Mouse (Mus musculus) cerebellum, postnatal 25 days (tissue): ENCODE results near the gene Tex19.2.

ENCODE experiments used
- DNase-seq, 2 experiments: peaks; one replicate each; pipeline ENCODE4 v3.0.0; 2021; ENCODE audit warnings: mixed read lengths in 2 of 2

Gene Tex19.2

DNA sequence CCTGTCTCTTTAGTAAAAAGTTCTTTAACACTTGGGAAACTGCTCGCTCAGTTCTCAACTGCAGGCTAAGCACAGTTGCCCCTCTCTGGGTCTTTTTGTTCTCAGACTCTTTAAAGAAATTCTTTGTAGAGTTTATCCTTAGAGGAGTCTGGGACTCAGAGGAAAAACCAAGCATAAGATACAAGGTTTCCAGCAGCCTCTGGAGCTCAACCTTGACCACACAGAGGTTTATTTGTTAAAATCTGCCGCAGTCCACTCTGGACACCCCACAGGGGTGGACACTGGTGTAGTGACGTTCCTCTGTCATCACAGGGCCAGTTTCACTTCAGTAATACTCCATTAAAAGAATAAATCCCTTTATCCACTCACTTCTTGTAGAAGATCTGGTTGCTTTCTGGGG is at the start of gene Tex19.2:
Gene Tex19.2, minus strand, starts transcription at position 101 of the 400 bp plus-strand sequence.
- DNase-seq, result no peak

DNA sequence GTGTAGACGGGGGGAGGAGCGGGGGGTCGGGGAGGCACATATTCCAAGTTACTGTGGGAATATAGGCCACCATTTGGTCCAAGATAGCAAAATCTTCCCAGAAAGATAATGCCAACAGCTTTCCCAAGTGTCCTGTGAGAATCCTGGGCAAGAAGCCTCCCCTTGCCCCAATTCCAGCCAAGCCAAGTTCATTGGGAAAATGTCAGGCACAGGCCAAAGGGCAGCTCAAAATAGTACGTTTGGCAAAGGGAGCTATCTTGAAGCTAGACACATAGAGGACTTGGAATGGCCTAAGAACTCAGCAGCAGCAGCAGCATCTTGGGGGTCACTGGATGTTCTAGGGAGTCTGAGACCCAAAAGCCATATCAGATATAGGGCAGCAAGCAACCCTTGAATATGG is 45.3 kb upstream of the Tex19.2 start:
- DNase-seq, result no peak

DNA sequence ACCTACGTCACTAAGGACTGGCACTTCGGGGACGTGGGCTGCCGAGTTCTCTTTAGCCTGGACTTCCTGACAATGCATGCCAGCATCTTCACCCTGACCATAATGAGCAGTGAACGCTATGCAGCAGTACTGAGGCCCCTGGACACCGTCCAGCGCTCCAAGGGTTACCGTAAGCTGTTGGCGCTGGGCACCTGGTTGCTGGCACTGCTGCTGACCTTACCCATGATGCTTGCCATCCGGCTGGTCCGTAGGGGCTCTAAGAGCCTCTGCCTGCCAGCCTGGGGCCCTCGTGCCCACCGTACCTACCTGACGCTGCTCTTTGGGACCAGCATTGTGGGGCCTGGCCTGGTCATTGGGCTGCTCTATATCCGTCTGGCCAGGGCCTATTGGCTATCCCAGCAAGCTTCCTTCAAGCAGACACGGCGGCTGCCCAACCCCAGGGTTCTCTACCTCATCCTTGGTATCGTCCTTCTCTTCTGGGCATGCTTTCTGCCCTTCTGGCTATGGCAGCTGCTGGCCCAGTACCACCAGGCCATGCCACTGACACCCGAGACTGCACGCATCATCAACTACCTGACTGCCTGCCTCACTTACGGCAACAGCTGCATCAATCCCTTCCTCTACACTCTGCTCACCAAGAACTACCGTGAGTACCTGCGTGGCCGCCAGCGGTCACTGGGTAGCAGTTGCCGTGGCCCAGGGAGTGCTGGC is 42.3 kb upstream of the Tex19.2 start:
- DNase-seq, result peak; percentile 38 to 59

DNA sequence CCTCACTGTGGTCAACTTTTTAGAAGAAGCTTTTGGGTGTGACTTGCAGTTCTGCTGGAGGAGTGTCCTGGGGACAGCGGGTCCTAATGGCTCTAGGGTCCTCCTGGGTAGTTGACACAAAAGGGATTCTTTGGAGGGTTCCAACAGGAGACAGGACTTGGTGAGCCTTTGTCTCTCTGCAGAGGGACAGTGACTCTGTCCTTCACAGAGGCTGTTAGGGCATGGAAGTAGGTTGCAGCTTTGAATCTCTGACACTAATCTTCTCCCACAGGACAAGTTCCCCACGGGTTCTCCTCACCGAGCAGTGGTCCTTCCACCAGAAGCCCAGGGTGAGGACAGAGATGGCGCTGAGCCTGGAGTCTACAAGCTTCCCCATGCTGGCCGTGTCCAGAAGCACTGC is 41.5 kb upstream of the Tex19.2 start, which contains the start of gene Uts2r:
Gene Uts2r, plus strand, starts transcription at position 301 of the 400 bp plus-strand sequence.
- no peak for DNase-seq

DNA sequence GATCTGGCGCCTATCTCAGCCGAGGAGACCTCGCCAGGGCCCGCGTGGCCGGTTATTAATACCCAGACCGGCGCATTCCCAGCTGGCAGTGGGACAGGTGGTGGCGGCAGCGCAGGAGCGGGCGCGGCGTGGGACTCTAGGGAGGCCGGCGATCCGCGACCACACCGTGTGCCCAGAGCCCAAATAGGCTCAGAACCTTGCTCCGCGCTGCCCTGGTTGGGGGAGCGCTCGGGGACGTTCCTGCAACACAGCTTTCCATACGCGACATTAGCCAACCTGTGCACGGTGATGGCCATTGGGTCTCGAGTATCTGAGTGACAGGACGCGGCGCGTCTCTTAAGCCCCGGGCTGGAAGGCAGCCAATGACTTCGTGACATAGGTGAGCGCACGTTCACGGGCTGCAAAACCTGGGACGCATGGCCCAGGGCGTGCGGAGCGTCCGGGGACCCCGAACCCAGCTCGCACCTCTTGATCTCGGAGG is 38.0 kb upstream of the Tex19.2 start:
- peak; percentile 76 to 82 for DNase-seq

DNA sequence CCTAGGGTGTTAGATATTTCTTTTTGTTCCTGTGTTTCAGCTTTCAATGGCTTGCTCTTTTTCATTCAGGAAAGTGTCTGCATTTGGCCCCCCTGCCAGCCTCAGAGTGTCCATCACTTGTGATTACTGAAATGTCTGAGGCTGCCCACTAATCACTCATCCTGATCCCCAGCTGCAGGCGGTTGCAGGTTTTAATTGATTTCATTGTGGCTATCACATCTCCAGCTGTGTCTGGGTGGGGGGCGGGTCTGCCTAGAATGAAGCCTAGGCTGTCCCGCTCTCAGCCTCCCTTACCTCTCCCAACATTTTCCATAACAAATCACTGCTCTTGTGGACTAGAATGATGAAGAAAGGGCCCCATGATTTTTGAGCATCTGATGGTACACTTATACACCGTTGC is 35.7 kb upstream of the Tex19.2 start:
- no peak for DNase-seq

DNA sequence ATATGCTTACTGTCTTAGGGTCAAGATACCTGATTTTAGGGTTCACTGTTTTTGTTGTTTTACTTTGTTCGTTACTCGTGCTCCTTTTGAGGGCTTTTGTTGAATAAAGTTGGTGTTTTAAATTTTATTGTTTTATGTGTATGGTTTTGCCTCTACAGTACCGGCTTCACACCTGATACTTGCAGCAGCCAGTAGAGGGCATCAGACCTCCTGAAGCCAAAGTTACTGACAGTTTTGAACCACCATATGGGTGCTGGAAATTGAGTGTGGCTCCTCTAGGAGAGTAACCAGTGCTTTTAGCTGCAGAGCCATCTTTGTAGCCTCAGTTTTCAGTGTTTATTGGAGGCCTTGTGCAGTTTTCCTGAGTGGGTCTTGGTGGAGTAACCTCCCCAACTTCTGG is 29.7 kb upstream of the Tex19.2 start:
- no peak for DNase-seq

DNA sequence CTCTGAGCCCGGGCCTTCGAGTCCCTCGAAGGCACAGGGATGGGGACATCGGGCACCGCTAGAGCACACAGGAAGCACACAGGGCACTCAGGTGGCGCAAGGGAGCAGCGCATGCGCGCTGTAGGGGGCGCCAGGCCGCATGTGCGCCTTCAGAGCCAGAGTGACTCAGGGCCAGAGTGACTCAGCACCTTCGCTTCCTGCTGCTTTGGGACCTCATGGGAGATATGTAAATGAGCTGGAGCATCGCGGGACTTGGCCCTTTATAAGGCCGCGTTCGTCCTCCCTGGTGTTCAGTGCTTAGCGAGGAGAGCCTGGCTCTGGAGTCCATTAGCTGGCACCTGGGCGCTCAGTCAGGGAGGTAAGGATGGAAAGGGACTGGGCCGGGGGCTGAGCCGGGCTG is 27.4 kb upstream of the Tex19.2 start, which contains the start of gene Tex19.1:
Gene Tex19.1, plus strand, starts transcription at position 279 of the 400 bp plus-strand sequence.
- no peak for DNase-seq

DNA sequence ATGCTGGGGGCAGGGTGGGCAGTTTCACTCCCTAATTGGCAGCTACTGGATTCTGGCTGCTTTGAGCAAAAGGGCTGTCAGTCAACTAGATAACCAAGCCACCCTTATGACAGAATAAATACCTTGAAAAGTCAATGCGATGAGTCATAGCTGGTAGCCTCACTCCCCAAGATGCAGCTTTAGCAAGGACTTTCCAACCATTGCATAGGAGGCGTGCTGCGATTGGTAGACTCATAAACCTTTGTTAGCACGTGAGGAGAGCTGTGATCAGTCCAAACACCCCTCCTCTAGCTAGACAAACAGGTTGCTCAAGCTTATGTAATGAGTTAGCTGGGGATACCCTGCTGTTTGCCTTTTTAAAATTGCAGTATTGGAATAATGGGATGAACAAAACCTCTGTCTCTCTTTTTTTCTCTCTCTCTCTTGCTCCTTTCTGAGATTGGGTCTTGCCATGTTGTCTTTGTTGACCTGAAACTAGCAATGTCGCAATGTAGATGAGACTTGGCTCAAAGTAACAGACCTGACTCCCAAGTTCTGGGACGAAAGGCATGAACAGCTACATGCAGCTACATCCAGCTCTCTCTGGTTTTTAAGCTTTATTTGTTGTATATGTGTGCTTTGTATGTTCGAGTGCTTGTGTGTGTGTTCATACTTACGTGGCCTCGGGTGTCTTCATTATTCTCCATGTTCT is 25.0 kb upstream of the Tex19.2 start:
- no peak for DNase-seq

DNA sequence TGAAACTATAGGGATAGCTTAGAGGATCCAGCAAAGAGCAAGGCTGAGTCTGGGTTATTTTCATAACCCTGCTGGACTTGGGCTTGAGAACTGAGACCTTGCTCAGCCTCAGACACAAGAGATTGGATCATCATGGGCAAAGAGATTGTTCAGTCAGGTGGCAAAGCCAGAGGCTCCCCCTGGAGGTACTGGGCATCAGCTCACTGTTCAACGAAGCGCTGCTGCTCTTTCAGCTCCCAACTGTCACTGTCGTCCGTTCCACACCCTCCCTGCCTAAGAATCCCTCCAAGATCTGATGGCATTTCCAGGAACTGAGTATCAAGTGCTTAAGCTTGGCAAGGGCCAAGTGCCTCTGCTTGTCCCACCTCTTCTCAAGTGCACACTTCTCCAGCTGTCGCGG is 20.3 kb upstream of the Tex19.2 start:
- DNase-seq, result peak in 1 of 2 experiments; percentile 21

DNA sequence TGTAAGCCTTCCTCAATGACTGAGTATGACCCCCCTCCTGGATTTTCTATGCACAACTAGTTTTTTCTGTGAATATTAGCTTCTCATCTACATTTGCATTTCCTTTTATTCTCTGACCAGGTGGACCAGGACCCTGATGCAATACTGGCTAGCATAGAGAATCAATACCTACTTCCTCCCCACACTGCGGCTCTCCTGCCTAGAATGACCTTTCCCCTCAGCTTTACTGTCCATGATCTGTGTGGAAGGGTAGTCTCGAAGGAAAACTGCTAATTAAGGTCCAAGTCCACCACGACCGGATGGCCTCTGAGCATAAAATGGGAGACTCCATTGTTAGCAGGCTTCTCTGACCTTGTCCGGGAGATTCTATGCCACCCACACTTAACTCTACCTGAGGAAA is 19.2 kb upstream of the Tex19.2 start:
- no peak for DNase-seq

DNA sequence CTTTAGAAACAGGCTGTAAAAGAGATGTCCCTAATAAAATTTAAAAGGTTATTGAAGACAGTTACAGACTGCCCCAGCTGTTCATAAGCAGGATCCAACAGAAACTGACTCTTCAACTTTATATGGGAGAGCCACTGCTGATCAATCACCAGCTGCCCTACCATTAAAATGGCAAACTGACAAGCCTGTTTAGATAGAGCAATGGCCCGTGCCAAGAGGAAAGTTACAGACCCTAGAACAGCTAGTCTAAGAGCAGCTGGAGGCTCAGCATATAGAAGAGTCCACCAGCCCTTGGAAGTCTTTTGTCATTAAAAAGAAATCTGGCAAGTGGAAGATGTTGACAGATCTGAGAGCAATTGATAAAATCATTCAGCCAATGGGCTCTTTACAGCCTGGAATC is 16.1 kb upstream of the Tex19.2 start:
- DNase-seq, result no peak

DNA sequence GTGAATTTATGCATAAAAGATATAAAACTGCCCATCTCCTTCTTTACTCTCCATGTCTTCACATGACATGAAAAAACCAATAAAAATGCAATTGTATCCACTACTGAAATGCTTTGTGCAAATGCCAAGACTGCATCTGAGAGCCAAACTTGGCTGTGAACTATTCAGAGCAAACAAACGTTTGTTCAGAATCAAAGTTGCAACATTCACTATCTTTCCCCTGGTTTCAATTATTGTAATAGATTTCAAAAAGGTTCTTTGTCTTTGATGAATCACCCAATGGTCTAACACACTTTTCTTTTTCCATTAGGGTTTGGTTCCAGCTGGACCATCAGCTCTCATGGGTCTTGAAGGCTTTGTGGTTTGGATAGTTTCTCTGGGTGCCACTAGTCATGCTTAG is 11.1 kb upstream of the Tex19.2 start:
- no peak for DNase-seq

DNA sequence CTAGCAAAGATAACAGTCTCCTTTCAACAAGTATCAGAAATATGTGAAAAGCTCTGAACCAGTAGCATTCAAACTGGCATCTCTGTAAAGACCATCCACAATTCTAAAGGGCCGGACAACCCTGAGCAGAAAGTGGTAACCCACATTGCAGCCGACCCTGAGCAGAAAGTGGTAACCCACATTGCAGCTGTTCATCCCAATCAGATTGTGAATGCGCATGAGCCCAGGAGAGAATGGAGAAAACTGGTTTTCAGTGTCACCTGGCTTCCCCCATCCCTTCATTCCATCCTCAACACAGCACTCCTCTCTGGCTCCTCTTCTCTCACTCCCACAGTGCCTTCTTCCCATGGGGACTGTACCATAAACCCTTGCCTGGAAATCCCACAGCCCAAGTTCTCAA is 9.0 kb upstream of the Tex19.2 start:
- DNase-seq, result no peak

DNA sequence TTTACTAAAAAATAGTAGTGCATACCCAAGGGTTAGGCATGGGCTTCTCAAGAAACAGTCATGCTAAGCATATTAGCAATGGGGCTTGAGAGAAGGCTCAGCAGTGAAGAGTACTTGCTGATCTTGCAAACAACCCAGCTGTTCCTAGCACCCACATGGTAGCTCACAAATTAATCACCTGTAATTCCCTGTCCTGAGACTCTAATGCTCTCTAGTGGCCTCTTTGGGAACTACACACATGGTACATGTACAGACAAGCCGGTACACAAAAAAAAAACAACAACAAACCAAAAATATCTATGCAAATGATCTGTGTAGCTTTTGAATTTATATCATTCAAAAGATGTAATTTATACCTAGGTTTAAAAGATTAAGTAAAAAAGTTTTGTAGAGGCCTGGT is 7.9 kb upstream of the Tex19.2 start:
- no peak for DNase-seq

DNA sequence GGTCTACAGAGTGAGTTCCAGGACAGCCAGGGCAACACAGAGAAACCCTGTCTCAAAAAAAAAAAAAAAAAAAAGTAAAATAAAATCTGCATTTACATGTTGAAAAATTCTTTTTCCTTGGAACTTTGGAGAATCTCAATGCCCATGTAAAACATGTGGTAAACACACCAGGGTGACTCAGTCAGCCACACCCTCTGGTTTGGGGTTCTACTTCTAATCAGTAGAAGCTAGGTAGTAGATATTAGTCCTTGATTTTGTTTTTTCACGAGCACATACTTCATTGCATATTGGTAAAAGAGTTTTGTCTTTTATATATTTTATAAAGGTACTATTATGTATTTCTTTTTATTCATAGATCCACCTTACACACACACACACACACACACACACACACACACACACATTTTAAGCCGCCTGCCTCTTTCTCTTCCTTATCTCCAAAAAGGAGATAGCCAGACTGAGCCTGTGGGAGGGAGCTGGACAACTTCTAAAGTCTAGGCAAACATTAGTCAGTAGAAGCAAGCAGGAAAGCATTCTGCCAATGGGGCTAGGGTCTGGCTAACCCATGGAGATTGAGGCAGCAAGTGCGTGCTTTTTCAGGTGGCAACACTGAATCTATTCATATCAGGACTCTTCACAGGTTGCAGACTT is 7.2 kb upstream of the Tex19.2 start:
- no peak for DNase-seq

DNA sequence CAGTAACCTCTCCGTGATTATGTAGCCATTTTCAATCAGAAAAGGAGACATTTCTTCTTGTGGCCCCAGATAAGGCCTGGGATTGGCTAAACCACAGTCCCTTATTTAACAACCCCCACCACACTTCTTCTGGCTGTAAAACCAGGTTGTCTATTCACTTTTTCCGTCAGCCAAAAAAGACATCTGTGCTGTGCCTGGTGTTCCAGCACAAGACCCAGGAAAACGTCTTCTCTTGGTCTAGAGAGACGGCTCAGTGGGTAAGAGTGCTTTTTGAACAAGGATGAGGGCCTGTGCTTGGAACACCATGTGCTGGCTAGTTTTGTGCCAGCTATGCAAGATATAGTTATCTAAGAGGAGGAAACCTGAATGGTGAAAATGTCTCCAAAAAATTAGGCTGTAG is 5.0 kb upstream of the Tex19.2 start:
- DNase-seq, result no peak

DNA sequence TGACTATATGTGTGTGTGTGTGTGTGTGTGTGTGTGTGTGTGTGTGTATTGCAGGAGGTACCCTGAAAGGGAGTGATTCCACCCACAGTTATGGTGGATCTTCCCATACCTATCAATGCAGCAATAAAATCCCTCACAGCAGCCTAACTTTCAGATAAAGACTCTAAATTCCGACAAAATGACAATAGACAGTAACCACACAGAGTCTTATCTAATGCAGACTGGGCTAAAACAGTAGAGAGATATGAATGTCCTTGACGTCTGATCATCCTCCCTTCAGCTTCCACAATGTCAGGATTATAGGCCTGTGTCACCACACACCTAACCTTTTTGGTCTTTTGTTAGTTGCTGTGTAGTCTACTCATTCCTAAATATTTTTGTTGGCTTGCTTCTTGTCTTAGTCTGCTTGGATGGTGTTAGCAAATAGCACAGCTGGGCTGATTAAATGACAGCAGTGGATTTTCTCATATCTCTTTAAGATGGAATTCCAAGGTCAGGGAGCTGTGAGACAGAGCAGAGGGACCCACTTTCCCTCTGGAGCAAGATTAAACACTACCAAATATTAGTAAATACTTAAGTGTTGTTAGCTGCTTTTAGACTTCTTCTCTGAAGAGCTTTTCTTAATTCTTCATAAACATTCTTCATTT is 3.7 kb upstream of the Tex19.2 start:
- no peak for DNase-seq

DNA sequence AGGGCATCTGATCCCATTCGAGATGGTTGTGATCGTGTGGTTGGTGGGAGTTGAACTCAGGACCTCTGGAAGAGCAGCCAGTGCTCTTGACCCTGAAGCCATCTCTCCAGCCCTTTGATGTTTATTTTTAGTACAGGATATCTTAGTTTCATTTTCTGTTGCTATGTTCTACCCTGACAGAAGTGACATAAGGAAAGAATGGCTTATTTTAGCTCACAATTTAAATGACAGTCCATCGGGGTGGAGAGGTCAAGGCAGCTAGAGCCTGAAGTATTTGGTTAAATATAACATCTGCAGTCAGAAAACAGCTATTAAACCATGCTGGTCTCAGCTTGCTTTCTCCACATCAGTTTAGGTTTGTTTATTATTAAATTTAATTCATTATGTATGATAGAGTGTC is 2.7 kb upstream of the Tex19.2 start:
- DNase-seq, result no peak

DNA sequence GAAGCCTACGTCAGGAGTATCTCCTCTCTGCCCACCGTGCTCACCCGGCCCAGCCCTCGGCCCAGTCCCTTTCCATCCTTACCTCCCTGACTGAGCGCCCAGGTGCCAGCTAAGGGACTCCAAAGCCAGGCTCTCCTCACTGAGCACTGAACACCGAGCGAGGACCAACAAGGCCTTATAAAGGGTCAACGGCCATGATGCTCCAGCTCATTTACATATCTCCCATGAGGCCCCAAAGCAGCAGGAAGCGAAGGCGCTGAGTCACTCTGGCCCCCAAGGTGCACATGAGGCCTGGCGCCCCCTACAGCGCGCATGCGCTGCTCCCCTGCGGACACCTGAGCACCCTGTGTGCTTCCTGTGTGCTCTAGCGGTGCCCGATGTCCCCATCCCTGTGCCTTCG is 371 bp downstream of the Tex19.2 start:
- no peak for DNase-seq

DNA sequence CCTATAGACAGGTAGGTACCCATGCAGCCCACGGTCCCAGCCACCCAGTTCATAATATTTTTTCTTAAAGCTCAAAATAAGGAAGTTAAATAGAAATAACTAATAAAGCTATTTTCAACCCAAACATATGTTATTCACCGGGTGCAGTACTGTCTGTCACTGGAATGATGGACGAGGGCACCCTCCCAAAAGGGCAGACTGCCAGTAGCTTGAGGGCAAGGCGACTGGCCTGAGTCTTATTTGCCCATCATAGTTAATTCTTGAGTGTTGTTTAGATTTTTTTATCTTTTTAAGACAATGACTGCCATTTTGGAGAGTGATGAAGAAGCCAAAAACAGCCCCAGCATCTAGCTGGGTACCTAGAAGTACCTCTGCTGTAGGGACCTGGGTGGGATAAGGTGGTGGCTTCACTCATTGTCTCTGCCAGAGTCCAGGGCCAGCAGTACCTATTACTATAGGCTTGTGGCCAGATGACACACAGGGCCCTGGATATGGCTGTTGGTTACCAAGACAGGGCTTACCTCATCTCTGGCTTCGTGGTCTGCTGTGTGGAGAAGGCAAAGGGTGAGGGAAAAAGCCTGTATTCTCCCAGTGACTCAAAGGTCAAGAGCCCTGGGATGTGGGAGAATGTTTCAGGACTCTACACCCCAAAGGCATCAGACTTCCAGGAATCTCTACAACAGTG is 6.2 kb downstream of the Tex19.2 start:
- peak; percentile 70 to 83 for DNase-seq

DNA sequence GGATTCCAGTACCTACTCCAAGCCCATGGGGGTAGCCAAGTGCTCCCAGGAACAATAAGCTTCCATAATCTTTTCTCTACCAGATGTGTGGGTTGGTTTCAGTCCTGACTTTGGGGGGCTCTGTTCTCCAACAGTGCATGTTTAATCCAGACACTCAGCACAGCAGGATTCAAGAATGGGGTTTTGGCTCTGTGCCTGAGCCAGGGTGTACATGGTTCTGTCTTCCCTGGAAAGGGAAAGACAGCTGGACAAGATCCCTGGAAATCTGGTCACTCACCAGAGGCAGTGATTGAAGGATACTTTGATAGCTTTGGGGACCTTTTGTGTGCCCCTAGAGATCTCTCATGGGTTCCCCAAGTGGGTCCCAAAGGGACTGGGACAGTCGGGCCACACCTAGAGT is 6.9 kb downstream of the Tex19.2 start:
- DNase-seq, result no peak

DNA sequence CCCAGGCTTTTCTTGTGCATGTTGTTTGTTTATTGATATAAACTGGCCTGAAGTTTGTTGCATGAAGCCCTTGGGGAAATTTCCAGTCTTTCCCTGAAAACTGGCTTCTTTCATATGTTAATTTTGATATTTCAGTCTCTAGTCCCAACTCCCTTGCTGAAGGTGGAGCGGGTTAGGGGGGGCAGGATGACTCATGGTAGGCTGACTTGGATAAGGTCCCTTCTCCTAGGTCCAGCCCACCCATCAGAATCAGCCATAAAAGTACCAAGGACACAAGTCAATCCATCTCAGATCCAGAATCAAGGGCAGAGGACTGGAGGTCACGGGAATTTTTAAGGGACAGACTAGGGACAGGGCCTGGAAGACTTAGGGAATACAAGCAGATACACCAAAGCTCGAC is 7.4 kb downstream of the Tex19.2 start:
- DNase-seq, result no peak
